Mouse (Mus musculus): ENCODE data around the gene Chil4.

- TF ChIP-seq CTCF (IDR thresholded peaks at IDR 0.05; ENCODE audit: extremely low read depth, insufficient read depth, insufficient read length, insufficient replicate concordance), result no peak
- no peak for TF ChIP-seq POLR2A (IDR thresholded peaks at IDR 0.05; ENCODE audit: low read depth, low read length)
Observed at GRCm38 (mm10) chr3:106196276-106196675, 23.0 kb downstream of the Chil4 start.

Measured in spleen, adult 2 months (tissue).